Mouse (Mus musculus) c-Kit-positive CD71-positive TER-119-negative erythroid progenitor cells, embryonic 14.5 days (primary cell): Measurements from ENCODE around the gene Gadd45g.

Experiments used
- DNase-seq: peaks from one replicate; pipeline ENCODE4 v3.0.0-alpha.2; 2013; ENCODE audit warnings: low read depth

The Gadd45g gene

DNA sequence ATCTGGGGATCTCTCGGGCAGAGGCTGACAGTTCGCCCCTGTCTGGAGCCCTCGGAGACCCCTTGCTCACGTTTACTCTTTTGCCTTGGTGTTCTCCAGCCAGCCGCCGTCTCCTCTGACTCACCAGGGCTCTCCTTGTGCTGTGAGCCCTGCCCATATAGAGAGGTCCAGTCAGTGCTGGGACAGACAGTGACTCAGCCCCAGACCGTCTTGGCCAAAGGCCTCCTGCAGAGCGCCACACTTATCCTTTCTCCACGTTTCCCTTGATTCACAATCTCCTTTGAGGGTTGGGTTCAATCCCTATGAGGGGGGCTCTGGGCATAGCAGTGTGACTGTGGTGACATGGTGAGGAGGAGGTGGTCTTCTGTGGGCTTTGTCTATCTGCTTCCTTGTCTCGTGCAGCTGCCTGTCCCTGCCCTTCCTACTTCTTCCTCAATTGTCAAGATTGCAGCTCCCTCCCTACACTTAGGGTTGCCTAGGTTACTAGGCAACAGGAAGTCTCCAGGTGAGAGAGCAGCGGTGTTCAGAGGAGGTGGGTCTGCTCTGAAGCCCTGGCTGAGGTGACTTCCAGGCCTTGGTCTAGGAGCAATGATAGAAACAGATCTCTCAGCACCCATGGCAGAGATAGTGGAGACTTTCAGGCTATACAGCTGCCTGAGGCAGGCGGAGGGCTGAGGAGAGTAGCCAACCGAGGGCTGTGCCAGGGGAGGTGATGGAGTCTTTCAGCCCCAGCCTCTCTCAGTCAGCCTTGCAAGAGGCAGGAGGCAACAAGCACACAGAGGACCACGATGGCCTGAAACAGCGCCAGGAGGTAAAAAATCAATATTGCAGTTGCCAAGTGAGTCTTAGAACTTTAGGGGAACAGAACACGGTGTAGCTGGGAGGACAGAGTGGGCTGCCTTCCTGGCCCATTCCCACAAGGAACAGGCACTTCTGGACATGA lies 7.1 kb downstream of the Gadd45g start:
- DNase-seq = no peak

DNA sequence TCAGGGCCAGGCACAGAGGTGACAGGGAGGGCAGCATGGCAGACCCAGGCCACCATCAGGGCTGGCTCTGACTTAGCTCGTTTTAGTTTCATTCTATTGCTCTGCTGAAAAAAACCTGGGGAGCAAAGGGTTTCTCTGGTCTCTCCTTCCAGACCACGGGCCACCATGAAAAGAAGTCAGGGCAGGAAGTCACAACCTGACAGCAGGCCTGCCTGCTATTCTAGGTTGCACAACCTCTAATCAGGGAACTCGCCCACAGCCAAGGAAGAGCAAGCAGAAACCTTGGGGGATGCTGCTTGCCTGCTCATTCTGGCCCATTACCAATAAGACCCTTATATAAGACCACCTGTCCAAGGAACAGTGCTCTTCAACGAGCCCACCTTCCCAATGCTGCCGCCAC lies 9.1 kb downstream of the Gadd45g start:
- DNase-seq = no peak

DNA sequence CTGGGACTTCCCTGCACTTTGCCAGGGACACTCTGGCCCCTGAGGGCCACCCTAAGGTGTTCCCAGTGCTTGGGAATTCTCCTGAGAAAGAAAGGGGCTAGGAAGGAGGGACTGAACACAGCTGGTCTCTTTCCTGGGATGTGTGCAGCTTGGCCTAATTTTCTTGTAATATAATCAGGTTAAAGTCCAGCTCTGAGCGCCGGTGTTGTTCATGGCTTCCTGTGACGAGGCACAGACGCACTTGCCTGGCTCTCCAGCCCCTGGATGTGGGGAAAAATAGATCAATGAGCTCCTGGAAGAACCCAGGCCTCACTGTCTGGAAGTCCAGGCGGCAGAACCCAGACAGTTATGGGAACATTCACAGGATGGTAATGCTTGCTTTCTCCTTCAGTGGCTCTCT lies 10.7 kb downstream of the Gadd45g start:
- DNase-seq = no peak

DNA sequence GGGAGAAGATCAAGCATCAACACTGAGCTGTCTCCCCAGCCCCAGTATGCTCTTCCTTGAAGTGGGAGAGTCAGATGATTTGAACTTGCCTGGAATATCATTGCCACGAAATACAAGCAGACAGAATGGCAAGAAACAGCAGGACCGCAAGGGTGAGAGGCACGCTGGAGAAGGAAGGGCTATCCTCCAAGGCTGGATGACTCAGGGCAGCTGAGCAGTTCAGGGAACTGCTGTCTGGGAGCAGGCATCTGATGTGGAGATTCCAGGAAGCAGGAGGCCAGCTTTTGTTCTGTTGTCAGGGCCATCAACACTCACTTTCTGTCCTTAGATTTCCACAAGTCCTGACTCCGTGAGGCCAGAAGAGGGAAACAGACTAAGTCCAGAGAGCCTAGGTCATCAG lies 12.0 kb downstream of the Gadd45g start:
- DNase-seq = no peak

DNA sequence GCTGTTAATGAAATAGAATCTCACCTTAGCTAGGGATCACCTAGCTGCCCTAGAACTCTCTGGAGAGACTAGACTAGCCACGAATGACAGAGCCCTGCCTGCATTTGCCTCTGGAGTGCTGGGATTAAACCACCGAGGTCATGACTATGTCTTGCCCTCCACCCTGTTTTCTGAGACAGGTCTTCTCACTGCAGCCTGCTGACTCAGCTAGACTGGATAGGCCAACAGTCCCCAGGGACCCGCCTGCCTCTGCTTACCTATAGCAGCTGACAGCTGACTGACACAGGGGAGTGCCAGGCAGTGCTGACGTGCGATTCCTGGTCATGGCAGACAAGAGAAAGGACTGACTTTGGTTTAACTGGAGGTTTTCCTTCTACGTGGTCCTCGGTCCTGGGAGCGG lies 12.7 kb downstream of the Gadd45g start:
- DNase-seq = no peak

DNA sequence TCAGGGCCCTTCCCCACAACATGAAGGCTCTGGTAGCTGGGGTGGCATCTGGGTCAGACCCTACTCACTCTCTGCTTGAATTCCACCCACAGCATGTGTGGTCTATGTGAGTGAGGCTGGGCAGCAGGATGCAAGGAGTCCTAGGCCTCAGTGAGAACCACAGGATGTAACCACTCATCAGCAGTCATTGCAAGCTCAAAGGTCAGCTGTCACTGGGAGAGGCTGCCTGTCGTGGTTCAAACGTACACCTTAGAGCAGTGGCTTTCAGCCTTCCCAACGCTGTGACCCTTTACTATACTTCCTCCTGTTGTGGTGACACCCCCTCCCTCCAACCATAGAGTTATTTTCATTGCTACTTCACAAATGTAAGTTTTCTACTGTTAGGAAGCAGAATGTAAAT lies 13.3 kb downstream of the Gadd45g start:
- no peak for DNase-seq

DNA sequence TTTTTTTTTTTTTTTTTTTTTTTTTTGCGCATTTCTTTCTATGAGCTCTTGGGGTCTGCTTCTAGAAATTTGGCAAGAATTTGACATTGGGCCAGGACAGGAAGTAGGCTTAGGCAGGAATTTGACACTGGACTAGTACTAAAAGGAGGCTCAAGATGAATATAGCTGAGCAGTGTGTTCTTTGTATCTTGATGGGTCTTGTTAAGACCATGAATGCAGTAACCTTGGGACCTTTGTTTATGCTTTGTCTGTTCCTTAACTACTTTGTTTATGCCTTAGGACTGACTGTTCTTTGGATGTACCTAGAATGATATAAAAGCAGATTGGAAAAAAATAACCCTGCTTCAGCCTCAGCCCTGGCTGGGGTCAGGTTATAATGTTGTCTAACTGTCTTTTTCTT lies 16.3 kb downstream of the Gadd45g start:
- DNase-seq = no peak

DNA sequence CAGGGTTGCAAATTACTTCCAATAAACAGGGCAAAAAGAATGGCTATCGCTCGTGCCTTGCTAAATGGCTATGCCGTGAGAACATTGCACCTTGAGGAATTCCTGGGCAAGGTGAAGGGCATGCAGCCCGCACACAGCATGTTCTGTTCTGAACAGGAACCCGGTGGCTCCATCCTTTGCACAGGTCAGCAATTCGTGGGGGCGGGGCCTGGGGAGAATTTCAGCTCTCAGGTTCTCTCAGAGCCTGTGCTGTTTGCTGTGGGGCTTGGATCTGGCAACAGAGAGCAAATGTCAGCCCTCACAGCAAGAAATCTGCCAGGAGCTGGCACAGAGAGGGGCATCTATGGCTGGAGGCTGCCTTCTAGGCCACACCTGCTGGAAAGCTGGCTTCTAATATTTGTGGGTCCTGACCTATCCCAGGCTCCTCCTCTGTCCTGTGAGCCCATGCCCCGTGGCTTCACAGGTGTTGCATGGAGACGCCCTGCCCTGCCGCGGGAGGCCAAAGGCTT lies 19.7 kb downstream of the Gadd45g start:
- no peak for DNase-seq

DNA sequence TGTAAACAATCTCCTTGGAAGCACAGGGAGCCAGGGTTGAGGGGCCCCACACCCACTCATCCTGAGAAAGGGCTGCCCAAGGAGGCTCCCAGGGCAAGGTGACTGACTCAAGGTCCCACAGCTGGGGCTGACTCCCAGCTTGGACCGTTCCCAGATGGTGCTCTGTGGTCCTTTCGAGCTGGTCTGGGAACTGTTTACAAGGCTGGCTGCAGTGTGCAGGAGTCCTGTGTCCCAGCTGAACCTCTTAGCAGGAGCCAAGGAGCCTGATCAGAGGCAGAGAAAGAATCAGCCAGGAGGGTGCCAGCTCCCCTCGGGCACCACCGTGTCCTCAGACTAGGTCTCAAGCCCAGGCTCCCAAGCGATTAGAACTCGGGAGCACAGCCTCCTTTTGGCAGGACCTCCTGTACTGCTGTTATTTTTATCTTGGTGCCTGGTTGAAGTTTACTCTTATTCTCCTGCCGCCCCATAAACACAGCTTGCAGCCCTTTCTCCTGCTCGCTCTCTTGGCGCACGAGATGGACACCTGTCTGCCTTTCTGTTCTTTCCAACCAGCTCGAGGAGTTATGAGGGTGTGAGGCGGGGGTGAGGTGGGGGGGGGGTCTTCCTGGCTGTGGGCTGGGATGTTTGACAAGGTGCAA lies 22.1 kb downstream of the Gadd45g start:
- no peak for DNase-seq

DNA sequence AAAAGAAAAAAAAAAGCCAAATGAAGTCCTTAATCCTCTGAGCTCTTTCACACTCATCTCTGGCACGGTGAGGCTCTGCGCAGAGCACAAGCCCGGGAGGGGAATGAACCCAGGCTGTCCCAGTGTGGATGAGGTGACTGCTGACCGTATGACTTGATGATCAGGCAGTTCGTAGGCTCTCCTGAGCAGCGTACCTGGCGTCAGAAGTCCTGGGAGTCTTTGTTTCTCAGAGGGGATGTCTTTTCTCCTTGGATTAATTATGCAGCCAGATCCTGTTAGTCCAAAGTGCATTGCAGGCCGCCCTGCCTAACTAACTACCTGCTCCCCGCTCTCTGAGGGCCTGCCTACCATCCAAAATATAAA lies 22.6 kb downstream of the Gadd45g start:
- no peak for DNase-seq

DNA sequence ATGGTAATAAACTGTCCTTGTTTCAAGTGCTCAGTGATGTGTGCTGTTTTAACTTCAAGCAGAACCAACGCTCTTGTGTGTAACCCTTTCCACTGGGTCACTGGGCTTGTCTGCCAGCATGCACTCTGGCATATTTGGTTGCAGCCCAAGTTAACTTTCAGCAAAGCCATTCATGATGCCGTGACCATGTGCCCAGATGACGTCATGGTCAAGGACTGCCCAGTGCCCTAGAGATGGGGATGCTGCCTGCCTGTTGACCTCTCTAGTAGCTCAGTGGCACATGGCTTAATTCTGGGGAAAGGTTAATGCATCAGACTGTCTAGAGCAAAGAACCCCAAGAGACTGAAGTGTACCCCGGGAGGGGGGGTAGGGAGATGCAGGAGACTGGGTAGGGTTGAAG lies 24.7 kb downstream of the Gadd45g start:
- no peak for DNase-seq

DNA sequence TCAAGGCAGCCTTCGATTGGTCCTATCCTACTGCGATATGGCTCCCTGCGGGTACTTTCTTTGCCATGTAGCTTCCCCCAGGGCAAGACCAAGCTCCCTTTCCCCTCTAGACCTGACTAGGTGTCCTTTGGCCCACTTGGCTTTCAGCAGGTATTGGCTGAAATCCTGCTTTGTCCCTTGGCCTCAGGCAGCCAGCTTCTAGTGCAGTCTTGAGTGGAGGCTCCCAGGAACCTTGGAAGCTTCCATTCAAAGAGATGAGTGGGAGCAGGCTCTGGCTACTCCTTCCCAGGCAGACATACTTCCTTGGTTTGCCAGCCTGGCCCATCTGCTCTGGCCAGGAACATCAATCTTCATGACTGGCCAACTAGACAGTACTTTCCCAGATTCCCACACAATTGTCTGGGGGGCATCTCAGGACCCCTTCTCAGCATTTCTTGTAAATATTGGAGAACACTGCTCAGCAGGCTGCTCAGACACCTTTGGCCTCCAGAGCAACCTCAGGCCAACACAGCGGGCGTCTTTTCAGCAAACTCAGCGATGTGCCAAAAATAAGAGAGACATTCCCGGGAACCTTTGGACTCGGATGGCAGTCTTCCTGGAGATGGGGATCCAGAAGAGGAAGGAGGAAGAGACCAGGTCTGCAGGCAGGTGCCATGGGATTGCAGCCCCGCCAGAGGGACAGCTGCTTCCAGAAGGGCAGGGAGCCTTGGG lies 25.9 kb downstream of the Gadd45g start:
- DNase-seq = no peak

DNA sequence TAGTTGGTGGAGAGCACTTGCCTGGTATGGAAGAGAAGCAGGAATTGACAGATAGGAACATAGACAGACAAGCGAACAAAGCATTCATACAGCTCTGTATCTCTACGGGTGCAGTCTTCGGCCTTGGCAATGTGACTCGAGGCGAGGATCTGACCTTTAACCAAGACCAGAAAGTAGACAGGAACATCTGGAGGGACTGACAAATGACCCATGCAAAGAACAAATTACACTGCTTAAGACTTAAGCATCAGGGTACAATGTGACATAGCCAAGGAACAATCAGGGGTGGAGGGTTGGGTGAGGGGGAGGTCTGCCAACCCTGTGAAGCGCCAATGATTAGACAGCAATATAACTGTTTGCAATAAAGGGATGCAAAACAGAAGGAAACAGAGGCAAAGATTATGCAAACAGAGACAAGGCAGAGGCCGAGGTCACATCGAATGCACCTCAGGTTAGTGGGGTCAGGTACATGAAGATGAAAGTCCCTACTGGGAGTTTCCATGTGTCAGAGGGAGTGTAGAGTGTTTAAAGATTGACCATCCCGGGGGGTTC lies 26.6 kb downstream of the Gadd45g start:
- DNase-seq = no peak

DNA sequence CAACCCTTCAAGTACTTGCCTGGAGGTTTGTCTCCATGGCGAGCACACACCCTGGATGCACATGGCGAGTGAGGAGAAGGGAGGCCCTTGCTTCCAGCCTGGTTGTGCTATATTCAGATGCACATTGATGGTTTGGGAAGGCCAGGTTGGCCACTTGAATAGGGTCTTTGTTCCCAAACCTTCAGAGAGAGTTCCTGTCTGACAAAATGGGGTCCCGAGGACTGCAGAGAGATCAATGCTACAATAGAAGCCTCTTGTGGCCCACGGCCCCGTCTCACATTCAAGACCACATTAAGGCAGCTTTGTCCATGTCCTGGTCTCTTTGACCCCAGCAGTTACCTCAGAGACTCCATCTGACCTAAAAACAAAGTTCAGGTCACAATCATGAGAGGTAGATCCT lies 27.3 kb downstream of the Gadd45g start:
- DNase-seq = no peak

DNA sequence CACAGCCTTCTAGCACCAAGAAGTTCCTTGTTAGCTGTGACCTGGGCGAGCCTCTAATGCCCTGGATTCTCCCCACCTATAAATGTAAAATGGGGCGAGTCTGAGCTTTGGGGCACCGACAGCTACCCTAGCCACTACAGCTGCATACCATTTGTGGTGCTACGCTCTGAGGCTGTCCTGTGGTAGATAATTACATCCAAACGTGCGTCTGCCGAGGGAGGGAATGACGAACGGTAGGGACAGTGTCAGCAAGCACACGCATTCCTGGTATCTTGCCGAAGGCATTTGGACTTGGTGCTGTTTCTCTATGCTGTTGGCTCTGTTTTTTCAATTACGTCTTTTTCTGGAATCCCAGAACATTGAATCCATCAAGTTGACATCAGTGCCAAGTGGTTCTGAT lies 29.7 kb downstream of the Gadd45g start:
- no peak for DNase-seq

DNA sequence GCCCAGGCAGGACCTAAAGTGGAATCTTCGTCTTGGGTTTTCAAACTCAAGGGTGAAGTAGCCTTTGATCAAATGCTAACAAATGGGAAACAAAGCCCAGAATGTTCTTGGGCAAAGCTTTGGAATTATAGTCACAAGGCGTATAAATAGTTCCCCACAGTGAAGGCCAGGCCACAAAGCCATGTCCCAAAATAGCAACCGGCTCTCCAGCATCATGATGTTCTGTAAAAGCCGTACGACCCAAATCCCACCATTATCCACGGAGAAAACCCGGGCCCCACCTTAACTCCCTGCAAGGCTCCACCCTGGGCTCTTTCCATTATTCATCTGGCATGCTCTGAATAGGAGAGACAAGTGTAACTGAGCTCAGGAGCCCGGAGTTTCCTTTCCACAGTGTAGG lies 32.3 kb downstream of the Gadd45g start:
- no peak for DNase-seq

DNA sequence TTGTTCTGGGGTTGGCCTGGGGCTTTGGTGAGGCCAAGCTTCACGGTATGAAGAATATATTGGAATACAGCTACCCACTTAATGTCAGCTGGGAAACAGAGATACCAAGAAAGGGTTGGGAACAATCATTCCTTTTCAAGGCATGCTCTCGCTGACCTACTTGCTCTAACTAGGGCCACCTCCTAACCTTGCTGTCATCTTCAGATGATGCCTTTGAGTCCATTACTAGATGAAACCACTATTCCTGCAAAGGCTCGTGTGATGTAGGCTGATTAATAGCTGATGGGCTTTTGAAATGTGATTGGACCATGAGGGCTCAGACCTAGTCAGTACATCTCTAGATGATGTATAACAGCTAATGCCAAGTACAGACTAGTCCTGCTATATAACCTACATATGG lies 33.1 kb downstream of the Gadd45g start:
- no peak for DNase-seq

DNA sequence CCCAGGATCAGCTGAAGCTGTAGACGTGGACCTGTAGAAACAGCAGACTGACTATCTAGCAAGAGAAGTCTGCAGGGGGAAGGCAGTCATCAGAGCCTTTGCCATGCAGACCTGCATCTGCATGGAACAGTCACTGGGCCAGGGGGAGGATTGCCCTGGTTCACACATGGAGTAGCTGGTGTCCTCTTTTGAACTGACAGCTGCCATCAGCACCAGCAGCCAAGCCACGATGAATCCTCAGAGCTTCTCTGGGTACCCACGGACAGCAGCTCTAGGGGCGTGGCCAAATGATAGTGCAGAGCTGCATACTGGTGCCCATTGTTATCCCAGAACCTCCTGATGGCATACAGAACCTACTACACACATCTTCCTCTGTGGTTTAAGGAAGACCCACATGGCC lies 33.5 kb downstream of the Gadd45g start:
- no peak for DNase-seq

DNA sequence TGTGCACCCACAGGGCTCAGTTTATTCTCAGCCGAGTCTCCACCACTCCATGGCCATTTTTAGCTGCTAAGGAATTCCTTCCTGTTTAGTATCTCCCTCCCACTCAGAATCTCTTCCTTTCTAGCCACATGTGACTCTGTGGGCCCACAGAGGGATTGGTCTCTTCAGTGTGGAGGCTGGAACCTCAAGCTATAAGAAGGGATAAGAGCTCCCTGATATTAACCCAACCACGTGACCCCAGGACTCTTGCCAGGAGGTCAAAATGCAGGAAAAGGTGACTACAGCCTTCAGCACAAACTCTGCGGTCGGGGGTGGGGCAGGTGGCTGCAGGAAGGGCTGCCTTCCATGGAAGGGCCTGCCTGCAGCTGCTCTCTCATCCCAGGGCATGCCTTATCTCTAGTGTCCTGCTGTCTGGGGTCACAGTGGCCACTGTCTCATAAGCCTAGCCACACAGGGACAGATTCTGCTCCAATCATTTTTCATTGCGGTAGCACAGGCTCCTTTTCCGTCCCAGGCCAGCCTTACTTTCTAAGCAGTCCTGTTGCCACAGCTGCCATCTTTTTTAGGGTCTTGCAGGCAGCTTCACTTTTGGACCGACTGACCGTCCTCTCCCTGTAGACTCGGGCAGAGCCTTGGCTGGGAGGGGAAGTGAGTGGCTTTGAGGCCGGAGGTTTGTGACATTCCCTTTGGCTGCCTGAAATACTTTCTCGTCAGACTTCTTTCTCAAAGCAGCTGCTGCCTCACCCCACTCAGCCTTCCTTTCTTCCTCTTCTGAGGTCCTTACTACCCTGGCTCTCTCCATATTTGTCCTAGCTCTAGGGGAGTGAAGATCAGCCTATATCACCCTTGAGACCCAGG lies 35.0 kb downstream of the Gadd45g start:
- DNase-seq = no peak

DNA sequence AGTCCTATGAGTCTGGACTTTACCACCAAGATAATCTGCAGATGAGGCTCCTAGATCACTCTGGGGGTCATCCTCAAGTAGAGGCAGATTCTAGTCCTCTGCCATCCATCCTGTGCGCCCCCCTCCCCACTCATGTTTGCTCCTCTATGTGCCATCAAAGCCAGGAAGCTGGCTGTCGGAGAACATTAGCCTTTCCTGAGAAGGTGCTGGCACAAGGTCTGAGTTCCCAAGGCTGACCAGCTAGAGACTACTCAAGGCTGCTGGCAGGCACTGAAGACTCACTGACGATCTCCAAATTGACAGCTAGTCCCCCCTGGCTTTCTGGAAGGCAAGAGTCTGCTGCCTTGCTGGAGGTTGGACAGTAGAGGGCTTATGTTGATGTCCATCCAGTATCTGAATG lies 35.7 kb downstream of the Gadd45g start:
- DNase-seq = no peak

DNA sequence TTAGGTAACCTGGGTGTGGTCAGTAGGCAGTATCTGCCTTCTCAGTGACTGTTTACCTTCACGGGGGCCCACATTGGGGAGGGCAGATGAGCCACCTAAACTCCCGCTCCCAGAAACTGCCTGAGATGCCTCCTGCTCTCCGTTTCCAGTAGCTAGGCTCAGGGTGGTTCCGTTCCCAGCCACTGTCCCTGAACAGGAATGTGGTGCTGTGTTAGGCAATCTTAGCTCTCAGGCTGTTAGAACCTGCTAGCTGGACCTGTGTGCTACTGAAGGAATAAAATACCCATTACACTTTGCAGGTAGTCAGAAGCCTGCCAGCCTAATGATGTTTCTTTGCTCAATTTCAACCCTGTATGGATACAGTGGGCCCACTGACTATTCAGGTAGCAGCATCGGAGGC lies 37.8 kb downstream of the Gadd45g start:
- DNase-seq = no peak

DNA sequence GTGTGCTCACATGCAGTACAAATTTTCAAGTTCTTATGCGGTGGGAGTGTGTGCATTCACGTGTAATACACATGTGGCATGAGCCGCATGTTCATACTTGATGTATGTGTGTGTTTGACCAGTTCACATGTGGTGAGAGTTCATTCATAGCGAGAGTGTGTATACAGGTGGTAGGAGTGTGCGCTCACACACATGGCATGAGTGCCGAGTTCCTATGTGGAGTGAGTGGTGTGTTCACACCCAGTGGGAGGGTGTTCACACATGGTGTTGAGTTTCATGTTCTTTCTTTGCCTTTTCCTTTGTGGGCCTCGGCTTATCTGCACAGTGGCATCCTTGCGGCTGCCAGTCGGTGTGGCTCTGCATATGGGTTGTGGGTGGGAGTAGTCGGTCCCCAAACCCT lies 39.1 kb downstream of the Gadd45g start:
- DNase-seq = no peak
